Mouse (Mus musculus) MEL (cell line): ENCODE results near the gene Iscu. TPM values are rescaled to one million over a fixed set of nuclear protein-coding genes. Genes with fewer than 3 reads are reported as not detected.

Experiments
- DNase-seq: peaks from one replicate; pipeline ENCODE4 v3.0.0; 2011; ENCODE audit warnings: low read depth, low spot score
- H3K27ac ChIP-seq: 2 replicates; pipeline ENCODE4 v1.5.1; 2012; ENCODE audit warnings: low read depth, mild to moderate bottlenecking, control low read depth, low read length, moderate library complexity; ENCODE audit not compliant: control insufficient read depth
- H3K27me3 ChIP-seq, 2 experiments: fragments of 150-350 bp in 1 of 2; sonication (generic) in 1 of 2; 2 replicates each; pipeline ENCODE4 v1.6.1; 2012; ENCODE audit warnings: low read length in 2 of 2, mild to moderate bottlenecking in 2 of 2, improper control_type of control experiment in 1 of 2, moderate library complexity in 1 of 2; ENCODE audit not compliant: insufficient read depth in 2 of 2, control insufficient read depth in 1 of 2
- H3K36me3 ChIP-seq, 2 experiments: 2 replicates each; pipeline ENCODE4 v1.6.1; 2012 to 2014; ENCODE audit warnings: low read length in 2 of 2, improper control_type of control experiment in 1 of 2, inconsistent platforms in 1 of 2, mild to moderate bottlenecking in 1 of 2; ENCODE audit not compliant: insufficient read depth in 2 of 2, control insufficient read depth in 1 of 2
- H3K4me1 ChIP-seq, 2 experiments: fragments of 150-350 bp in 1 of 2; sonication (generic) in 1 of 2; 2 replicates each; pipeline ENCODE4 v1.6.1; 2012; ENCODE audit warnings: low read length in 2 of 2, improper control_type of control experiment in 1 of 2, mild to moderate bottlenecking in 1 of 2; ENCODE audit not compliant: insufficient read depth in 2 of 2, control insufficient read depth in 1 of 2
- H3K4me3 ChIP-seq, 2 experiments: fragments of 150-350 bp in 1 of 2; sonication (generic) in 1 of 2; 2 replicates each; pipeline ENCODE4 v1.5.1; 2012; ENCODE audit warnings: low read depth in 2 of 2, low read length in 2 of 2, mild to moderate bottlenecking in 2 of 2, moderate library complexity in 2 of 2, control low read depth in 1 of 2, improper control_type of control experiment in 1 of 2; ENCODE audit not compliant: control insufficient read depth in 1 of 2, insufficient read depth in 1 of 2
- H3K79me2 ChIP-seq: 2 replicates; pipeline ENCODE4 v1.6.1; 2012; ENCODE audit warnings: mild to moderate bottlenecking, low read length, moderate library complexity; ENCODE audit not compliant: control insufficient read depth, poor library complexity, insufficient read depth
- H3K9ac ChIP-seq: 2 replicates; pipeline ENCODE4 v1.6.1; 2012; ENCODE audit warnings: low read depth, mild to moderate bottlenecking, control low read depth, low read length, moderate library complexity; ENCODE audit not compliant: control insufficient read depth, poor library complexity, severe bottlenecking
- H3K9me3 ChIP-seq: fragments of 150-350 bp; sonication (generic); replicated peaks from 2 replicates; pipeline ENCODE4 v1.6.1; 2012; ENCODE audit warnings: mild to moderate bottlenecking, low read length, improper control_type of control experiment, moderate library complexity; ENCODE audit not compliant: insufficient read depth
- BHLHE40 ChIP-seq: IDR thresholded peaks from 2 replicates; pipeline ENCODE4 v1.6.1; 2012; ENCODE audit warnings: low read depth, mild to moderate bottlenecking, inconsistent platforms, low read length, improper control_type of control experiment, borderline replicate concordance
- CHD2 ChIP-seq: IDR thresholded peaks from 2 replicates; pipeline ENCODE4 v1.6.1; 2011; ENCODE audit warnings: low read length, improper control_type of control experiment
- CTCF ChIP-seq, 3 experiments: IDR thresholded peaks in 2 of 3; conservative IDR thresholded peaks in 1 of 3; 2 replicates each; pipeline ENCODE4 v1.5.1; 2011 to 2012; ENCODE audit warnings: low read length in 3 of 3, low read depth in 2 of 3, mild to moderate bottlenecking in 2 of 3, improper control_type of control experiment in 1 of 3, inconsistent platforms in 1 of 3, mixed read lengths in 1 of 3, moderate library complexity in 1 of 3; ENCODE audit not compliant: control insufficient read depth in 1 of 3, insufficient read depth in 1 of 3, poor library complexity in 1 of 3, severe bottlenecking in 1 of 3
- E2F4 ChIP-seq: IDR thresholded peaks from 2 replicates; pipeline ENCODE4 v1.6.1; 2011; ENCODE audit warnings: low read depth, low read length, improper control_type of control experiment, borderline replicate concordance
- EP300 ChIP-seq, 2 experiments: IDR thresholded peaks; 2 replicates each; pipeline ENCODE4 v1.6.1; 2011; ENCODE audit warnings: improper control_type of control experiment in 2 of 2, low read length in 2 of 2, low read depth in 1 of 2, mild to moderate bottlenecking in 1 of 2
- ETS1 ChIP-seq: IDR thresholded peaks from 2 replicates; pipeline ENCODE4 v1.6.1; 2012; ENCODE audit warnings: low read depth, mild to moderate bottlenecking, inconsistent platforms, low read length, improper control_type of control experiment, moderate library complexity
- GATA1 ChIP-seq: IDR thresholded peaks from 2 replicates; pipeline ENCODE4 v1.6.1; 2011; ENCODE audit warnings: low read depth, low read length, improper control_type of control experiment
- HCFC1 ChIP-seq: IDR thresholded peaks from 2 replicates; pipeline ENCODE4 v1.6.1; 2012; ENCODE audit warnings: low read depth, mild to moderate bottlenecking, inconsistent platforms, low read length, improper control_type of control experiment, moderate library complexity
- MAX ChIP-seq: IDR thresholded peaks from 2 replicates; pipeline ENCODE4 v1.6.1; 2011; ENCODE audit warnings: low read length, improper control_type of control experiment
- MEF2A ChIP-seq: IDR thresholded peaks from 2 replicates; pipeline ENCODE4 v1.6.1; 2014; ENCODE audit warnings: low read depth, mild to moderate bottlenecking, inconsistent platforms, low read length, improper control_type of control experiment; ENCODE audit not compliant: poor library complexity, insufficient replicate concordance, severe bottlenecking; ENCODE audit errors: extremely low read depth
- MXI1 ChIP-seq: IDR thresholded peaks from 2 replicates; pipeline ENCODE4 v1.6.1; 2011; ENCODE audit warnings: mild to moderate bottlenecking, low read depth, low read length, improper control_type of control experiment
- MYC ChIP-seq: IDR thresholded peaks from 2 replicates; pipeline ENCODE4 v1.6.1; 2011; ENCODE audit warnings: low read depth, mild to moderate bottlenecking, low read length, improper control_type of control experiment, moderate library complexity
- NRF1 ChIP-seq: IDR thresholded peaks from 2 replicates; pipeline ENCODE4 v1.6.1; 2014; ENCODE audit warnings: low read depth, mild to moderate bottlenecking, inconsistent platforms, low read length, improper control_type of control experiment, moderate library complexity; ENCODE audit not compliant: poor library complexity, insufficient read depth, severe bottlenecking
- RAD21 ChIP-seq: IDR thresholded peaks from 2 replicates; pipeline ENCODE4 v1.6.1; 2011; ENCODE audit warnings: mild to moderate bottlenecking, low read depth, low read length, improper control_type of control experiment
- RCOR1 ChIP-seq: IDR thresholded peaks from 2 replicates; pipeline ENCODE4 v1.6.1; 2012; ENCODE audit warnings: low read depth, mild to moderate bottlenecking, inconsistent platforms, low read length, improper control_type of control experiment
- SIN3A ChIP-seq: IDR thresholded peaks from 2 replicates; pipeline ENCODE4 v1.6.1; 2012; ENCODE audit warnings: low read length, improper control_type of control experiment, inconsistent platforms
- SMC3 ChIP-seq: IDR thresholded peaks from 2 replicates; pipeline ENCODE4 v1.6.1; 2011; ENCODE audit warnings: low read depth, low read length, improper control_type of control experiment
- TAL1 ChIP-seq: IDR thresholded peaks from 2 replicates; pipeline ENCODE4 v1.6.1; 2012; ENCODE audit warnings: mild to moderate bottlenecking, inconsistent platforms, low read length, moderate library complexity, mixed read lengths
- USF1 ChIP-seq: IDR thresholded peaks from 2 replicates; pipeline ENCODE4 v1.6.1; 2014; ENCODE audit warnings: low read depth, mild to moderate bottlenecking, inconsistent platforms, low read length, improper control_type of control experiment, moderate library complexity
- ZC3H11A ChIP-seq: IDR thresholded peaks from 2 replicates; pipeline ENCODE4 v1.6.1; 2012; ENCODE audit warnings: low read depth, mild to moderate bottlenecking, inconsistent platforms, low read length, improper control_type of control experiment
- ZKSCAN1 ChIP-seq: IDR thresholded peaks from 2 replicates; pipeline ENCODE4 v1.6.1; 2012; ENCODE audit warnings: low read depth, mild to moderate bottlenecking, inconsistent platforms, low read length, improper control_type of control experiment, moderate library complexity
- polyA plus RNA-seq, 2 experiments: library from polyadenylated mRNA; stranded (reverse) in 1 of 2; unstranded in 1 of 2; fragments of >175 nt in 1 of 2; fragments of >200 nt in 1 of 2; gene quantifications; 2 replicates each; pipeline versions ENCODE4 v1.2.1 to v1.2.4; 2012; ENCODE audit warnings: low replicate concordance in 2 of 2, low read depth in 1 of 2; ENCODE audit not compliant: insufficient read length in 2 of 2, insufficient read depth in 1 of 2, missing spikeins in 1 of 2
- total RNA-seq: library from RNA; depleted of rRNA; stranded (reverse); fragments of 300-350 nt; gene quantifications from 2 replicates; pipeline ENCODE4 v1.2.3, GENCODE M21; 2012

The Iscu gene
- total and polyA plus RNA-seq, 3 experiments, result 95.7 to 150 TPM; not detected in 1

- H3K9me3 ChIP-seq, result no peaks in the 10 kb centered on the region
- no peak for DNase-seq
- H3K4me3 ChIP-seq, result no peak overlapping the region
- H3K79me2 ChIP-seq, result no peaks in the 10 kb centered on the region
- no peak overlapping the region for H3K27ac ChIP-seq
- H3K27me3 ChIP-seq, result no peaks in the 10 kb centered on the region
- TF ChIP-seq USF1, result no peak
- TF ChIP-seq BHLHE40, result no peak
- TF ChIP-seq MEF2A, result no peak
- TF ChIP-seq ZC3H11A, result no peak
- no peak for TF ChIP-seq MAX
- TF ChIP-seq CHD2, result no peak
- no peak for TF ChIP-seq SIN3A
- TF ChIP-seq EP300 (IDR thresholded peaks at IDR 0.05; ENCODE audit: low read depth in 1 of 2, low read length in 2 of 2), result no peak
- TF ChIP-seq NRF1, result no peak
- no peak for TF ChIP-seq E2F4
- TF ChIP-seq HCFC1, result no peak
- TF ChIP-seq MYC, result no peak
- no peak for TF ChIP-seq SMC3
- TF ChIP-seq RCOR1, result no peak
- TF ChIP-seq CTCF (IDR thresholded peaks at IDR 0.05 in 2 of 3, conservative IDR thresholded peaks at IDR 0.05 in 1 of 3; ENCODE audit: control insufficient read depth in 1 of 3, insufficient read depth in 1 of 3, low read depth in 2 of 3, low read length in 3 of 3, poor library complexity in 1 of 3, severe bottlenecking in 1 of 3), result no peak
- no peak for TF ChIP-seq RAD21
- TF ChIP-seq TAL1, result no peak
- no peak for TF ChIP-seq ETS1
- no peak for TF ChIP-seq ZKSCAN1
- TF ChIP-seq MXI1, result no peak
- peaks cover 0 to 1% of the 10 kb centered on the region in 2 experiments; a peak in 1 of 4 replicates for H3K4me1 ChIP-seq
- no peaks in the 10 kb centered on the region for H3K36me3 ChIP-seq
- H3K9ac ChIP-seq, result no peak overlapping the region
These were observed 24.8 kb downstream of the Iscu start for GRCm38 (mm10) chr5:113797149-113797882.

- H3K27me3 ChIP-seq, result no peaks in the 10 kb centered on the region
- no peaks in the 10 kb centered on the region for H3K4me1 ChIP-seq
- H3K9me3 ChIP-seq, result no peaks in the 10 kb centered on the region
- TF ChIP-seq NRF1 (no peak), TAL1 (no peak), GATA1 (no peak), ZC3H11A (no peak)
- no peak for DNase-seq
- H3K4me3 ChIP-seq, result no peak overlapping the region
- H3K36me3 ChIP-seq, result no peaks in the 10 kb centered on the region
- no peak overlapping the region for H3K9ac ChIP-seq
- H3K27ac ChIP-seq, result no peak overlapping the region
- no peaks in the 10 kb centered on the region for H3K79me2 ChIP-seq
These were observed 26.0 kb downstream of the Iscu start for GRCm38 (mm10) chr5:113798525-113798924.
